Mouse (Mus musculus) lung, adult 2 months (tissue): Measurements from ENCODE around the gene Aadacl4.

Experiments used
- CTCF ChIP-seq: fragments of 200-500 bp; IDR thresholded peaks from 2 replicates; pipeline ENCODE4 v1.5.1; 2011; ENCODE audit warnings: mild to moderate bottlenecking, low read length, control low read depth; ENCODE audit not compliant: insufficient read depth
- POLR2A ChIP-seq: fragments of 200-500 bp; IDR thresholded peaks from 2 replicates; pipeline ENCODE4 v1.6.1; 2011; ENCODE audit warnings: low read depth, mild to moderate bottlenecking, control low read depth, low read length, borderline replicate concordance; ENCODE audit errors: extremely low read depth

DNA sequence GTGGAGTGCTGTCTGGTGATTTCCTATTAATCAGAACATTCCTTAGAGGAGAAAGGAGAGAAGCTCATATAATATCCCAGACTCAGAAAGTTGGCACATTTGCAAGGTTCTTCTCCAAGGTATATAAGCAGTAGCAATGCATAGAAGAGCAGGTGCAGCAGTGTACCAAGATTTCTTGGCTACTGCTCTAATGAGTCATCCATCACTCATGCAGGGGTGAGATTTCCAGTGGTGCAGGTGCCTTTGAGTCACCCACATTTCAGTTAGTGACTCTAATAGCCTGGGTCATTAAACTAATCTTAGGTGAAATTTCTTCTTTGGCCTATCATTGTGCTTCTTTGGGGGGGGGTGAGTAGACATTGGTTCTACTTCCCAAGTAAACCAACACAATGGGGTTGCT, 45.8 kb upstream of the Aadacl4 start:
- no peak for TF ChIP-seq POLR2A
- no peak for TF ChIP-seq CTCF
